Mouse (Mus musculus): ENCODE measurements at regions not wholly inside any gene's neighbourhood (a gene's known extent, or its start where the extent isn't known, plus 50 kb on each side); places are given as distances from the start of the nearest gene placed in this dataset.

DNA sequence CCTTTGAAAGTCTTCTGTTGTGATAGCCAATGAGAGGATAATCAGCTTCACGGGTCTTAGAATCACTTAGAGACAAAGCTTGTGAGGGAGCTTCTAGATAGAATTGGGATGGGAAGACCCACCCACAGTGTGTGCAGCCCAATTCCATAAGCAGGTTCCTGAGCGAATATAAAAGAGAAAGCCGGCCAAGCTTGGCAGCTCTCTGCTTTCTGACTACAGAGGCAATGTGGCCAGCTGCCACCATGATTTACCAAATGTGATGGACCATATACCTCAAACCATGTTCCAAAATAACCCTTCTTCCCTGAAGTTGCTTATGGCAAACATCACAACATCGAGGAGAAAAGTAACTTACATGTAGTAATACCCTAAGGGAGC is 143.1 kb upstream of the Snx19 start:
- no peak for DNase-seq (ENCODE audit: extremely low spot score, low read depth, low spot score)

DNA sequence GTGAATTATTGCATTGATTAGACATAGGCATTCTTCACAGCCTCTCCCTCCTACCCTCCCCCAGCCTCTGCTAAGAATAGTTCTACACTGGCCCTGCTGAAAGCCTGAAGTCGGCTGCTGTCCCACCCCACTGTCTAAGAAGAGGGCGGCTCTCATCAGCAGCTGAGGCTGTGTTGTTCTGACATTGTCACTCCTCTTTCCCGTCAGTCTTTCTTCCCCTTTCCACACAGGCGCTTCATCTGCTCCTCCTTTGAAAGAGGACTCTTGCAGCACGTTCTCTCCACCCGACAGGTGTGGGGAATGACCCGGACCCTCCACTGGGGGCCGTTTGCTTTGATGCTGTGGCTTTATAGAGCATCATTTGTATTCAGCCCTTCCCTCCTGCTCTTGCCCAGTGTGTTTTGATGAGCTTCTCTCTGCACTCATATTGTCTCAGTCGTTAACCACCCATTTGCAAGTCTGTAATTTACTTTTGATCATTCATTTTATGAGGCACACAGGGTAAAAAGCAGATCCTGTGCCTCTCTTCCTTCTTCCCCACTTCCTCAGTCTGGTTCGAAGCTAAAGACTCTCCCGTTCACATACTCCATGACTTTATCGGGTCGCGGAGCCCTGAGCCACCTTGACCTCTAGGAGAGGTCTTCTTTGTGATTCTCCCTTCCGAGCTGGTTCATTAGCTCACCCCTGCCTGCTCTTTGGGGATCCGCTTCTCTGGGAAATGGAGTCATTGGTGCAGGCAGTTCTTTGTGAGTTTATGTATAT is 142.2 kb upstream of the Snx19 start:
- no peak for DNase-seq (ENCODE audit: extremely low spot score, low read depth, low spot score)

DNA sequence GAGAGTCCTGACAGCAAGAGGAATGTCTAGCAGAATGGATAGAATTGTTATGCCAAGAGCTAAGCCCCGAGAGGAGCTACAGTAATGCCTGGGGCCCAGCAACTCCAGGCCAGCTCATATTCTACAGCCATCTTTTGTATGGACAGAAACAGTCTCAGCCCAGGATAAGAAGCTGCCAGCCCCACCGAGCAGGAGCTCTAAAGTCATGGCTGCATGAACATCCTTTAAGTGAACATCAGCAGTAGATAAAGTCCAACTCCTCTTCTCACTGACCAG is 141.6 kb upstream of the Snx19 start:
- no peak for DNase-seq (ENCODE audit: extremely low spot score, low read depth, low spot score)

DNA sequence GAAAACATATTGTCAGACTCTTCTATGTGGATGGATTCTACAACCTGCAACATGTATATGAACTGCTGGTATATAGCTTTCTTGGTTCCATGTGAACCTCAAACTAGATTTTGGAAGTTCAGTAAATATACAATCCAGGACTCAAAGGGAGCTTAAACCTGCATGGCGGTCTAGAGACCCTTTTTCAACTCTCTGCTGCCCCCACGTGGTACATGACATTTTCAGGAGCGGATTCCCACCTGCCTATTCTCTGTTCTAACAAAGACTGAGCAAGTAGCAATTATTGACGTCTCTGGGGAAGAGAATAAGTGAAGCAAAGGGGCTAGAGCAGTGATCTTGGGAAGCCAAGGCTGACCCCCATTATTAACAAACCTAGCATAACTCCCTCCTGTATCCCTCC is 127.1 kb upstream of the Snx19 start:
- DNase-seq (ENCODE audit: extremely low spot score, low read depth, low spot score): peak; percentile 22

DNA sequence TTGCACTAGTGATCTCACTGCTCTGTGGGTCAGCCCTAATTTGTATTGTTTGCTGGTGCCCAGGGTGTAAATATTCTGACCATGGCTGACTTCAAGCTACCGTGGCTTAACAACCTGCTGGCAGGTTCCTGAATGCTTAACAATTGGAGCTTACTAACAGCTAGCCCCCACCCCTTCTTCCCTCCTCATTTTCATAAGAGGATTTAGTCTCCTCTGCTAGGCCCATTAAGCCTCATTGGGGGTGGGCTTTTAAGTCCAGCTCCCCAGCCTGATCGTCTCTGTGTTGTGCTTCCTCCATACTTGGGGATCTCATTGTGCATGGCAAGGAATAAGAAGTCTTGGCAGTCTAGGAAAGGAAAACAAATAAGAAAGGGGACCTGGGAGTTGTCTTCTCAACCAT is 118.6 kb upstream of the Snx19 start:
- no peak for DNase-seq (ENCODE audit: extremely low spot score, low read depth, low spot score)

DNA sequence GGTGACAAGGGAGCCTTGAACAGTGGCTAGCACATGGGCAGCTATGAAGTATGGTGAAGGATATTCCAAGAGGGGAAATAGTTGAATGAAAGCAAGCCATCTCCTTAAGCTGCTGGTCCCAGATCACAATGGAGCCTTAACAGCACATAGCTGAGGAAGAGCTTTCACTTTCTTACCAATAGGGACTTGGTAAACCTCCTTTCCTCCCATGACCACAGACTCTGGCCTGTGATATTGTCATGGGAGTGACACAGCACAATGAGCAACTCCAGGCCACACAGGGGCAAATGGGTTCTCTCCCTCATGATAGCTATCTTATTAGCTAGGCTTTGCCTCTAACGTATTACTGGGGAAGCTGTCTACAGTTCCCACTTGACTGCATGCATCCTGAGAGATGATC is 113.5 kb upstream of the Snx19 start:
- DNase-seq (ENCODE audit: extremely low spot score, low read depth, low spot score): no peak

DNA sequence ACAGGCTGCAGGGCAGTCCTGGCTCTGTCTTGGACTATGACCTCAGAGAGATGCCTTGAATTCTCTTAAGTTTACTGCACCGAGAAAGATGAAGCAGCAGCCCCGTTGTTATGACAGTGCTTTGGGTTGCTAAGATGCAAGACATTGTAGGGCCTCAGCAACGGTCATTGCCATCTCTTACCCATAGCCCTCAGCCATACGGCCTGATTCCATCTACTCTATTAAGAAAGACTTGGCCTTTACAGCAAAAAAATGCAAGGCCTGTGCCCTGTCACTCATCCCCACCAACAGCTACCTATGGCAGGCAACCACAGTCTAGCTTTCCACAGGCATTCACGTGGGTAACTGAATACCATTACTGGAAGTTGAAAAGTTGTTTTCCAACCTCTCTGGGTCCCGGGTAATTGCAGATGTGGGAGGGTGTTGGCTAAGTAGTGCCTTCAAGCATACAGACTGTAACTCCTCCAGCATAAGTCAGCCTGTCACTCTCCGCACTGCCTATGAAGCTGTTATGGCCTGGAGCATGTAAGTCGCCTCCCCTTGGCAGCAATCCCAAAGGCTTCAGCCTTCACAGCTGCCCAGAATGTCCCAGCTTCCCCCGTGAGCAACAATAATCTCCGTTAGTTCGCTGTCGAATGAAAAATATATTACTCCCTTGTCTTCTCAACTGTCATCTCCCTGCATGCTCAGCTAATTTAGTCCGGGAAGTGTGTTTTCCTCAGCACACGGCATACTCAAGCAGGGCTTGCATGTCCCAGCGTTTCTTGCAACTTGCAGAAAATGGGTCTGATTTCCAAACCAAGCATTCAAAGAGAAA is 112.3 kb upstream of the Snx19 start:
- DNase-seq (ENCODE audit: extremely low spot score, low read depth, low spot score): no peak

DNA sequence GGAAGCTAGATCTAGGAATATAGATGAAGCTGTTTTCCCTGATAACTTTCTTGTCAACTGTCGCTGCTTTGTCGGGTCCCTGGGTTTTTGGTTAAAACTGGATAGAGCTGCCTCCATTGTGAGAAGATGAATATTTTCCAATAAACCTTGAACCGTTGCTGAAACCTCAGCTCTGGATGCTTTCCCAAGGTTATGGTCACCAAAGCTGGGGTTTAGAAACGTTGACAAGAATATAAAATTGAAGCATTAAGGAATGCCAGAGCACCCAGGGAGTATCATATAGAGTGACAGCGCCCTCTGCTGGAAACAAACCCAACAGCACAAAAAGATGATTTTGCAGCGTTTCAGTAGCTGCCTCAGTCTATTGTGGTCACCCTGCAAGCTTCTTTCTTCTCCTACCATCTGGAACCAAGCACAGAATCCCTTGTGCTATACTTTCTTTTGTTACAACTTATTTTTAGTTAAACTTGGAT is 111.7 kb upstream of the Snx19 start:
- no peak for DNase-seq (ENCODE audit: extremely low spot score, low read depth, low spot score)

DNA sequence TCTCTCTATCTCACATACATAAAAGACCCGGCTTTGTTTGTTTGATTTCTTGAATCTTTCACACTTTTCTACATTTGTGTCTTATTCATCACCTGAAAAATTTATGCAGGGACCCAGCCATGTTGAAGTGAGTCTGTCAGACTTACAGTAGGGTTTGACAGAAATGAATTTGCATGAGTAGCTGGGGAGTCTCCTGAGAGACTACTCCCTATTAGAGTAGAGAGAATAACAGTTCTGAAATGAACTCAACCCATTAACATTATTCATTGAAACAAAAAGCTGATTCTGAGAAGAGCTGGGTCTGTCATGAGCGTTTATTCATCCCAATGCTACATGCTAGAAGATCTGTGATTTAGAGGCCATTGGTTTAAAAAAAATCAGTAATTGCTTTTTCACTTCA is 82.0 kb upstream of the Snx19 start:
- DNase-seq (ENCODE audit: extremely low spot score, low read depth, low spot score): no peak

DNA sequence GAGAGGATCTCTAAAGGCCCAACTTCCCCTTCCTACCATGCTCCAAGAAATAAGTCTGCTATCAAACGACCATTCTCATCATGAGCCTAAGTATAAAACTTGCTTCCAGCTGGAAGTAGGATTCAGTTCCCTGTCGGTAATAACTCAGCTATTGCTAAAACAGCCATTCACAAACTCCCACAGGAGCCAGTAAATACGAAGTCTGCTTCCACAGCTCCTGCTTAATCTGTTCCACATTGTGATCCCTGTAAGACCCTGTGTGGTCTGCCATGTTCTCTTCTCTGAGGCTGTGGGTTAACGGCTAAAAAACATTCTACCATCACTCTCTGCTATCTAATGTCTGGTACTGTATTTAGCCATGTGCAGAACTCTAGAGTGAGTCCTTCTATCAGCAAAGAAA is 72.9 kb upstream of the Snx19 start:
- DNase-seq (ENCODE audit: extremely low spot score, low read depth, low spot score): no peak

DNA sequence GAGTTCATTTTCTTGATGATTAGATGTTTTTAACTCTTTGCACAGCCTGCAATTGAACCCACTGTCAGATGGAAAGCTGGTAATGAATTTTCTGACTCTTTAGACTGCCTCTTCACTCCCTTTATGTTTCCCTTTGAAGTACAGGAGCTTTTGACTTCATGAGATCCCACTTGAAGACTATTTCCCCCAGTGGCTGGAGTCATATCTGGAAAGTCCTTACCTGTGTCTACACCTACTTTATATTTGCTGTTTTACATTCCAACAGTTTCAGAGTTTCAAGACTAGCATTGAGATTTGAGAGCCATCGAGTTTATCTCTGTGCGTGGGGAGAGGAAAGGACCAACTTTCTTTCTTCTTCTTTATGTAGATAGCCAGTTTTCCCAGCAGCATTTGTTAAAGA is 71.3 kb upstream of the Snx19 start:
- no peak for DNase-seq (ENCODE audit: extremely low spot score, low read depth, low spot score)

DNA sequence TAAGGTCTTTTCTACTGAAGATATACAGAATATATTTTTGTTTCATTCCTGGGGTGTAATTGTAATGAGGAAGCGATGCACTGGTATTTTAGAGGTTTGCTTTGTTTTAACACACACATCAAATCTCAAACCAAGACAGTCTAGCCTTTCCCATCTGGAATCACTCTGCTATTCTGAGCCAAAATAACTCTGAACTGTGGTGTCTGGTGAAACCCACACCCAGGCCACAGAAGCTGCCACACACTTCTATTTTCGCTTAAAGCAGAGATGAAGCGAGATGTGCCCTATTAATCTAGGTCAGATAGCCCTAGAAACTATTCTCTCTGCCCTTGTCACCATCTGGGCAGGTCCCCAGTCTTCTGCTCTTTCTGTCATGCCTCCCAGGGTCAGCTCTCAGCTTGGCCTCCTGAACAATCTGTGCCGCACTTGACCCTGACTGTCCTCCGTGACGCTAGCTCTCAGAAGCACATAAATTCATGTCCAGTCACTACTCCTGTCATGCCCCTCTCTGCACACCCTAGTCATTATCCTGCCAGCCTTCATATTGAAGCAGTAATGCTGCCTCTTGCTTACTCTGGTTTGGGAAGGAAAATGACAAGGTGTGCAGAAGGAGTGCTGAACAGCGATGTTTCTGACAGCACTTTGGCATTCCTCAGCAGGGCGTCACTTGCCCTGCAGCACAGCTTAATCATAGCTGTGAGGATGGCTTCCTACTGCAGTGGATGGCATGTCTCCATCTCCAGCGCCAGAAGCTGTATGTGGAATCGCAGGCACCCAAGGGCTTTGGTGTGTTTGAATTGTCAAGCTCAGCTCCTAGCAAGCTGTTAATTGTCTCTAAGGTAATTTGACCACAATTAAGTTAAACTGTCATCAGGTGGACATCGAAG is 57.1 kb upstream of the Snx19 start:
- no peak for DNase-seq (ENCODE audit: extremely low spot score, low read depth, low spot score)

DNA sequence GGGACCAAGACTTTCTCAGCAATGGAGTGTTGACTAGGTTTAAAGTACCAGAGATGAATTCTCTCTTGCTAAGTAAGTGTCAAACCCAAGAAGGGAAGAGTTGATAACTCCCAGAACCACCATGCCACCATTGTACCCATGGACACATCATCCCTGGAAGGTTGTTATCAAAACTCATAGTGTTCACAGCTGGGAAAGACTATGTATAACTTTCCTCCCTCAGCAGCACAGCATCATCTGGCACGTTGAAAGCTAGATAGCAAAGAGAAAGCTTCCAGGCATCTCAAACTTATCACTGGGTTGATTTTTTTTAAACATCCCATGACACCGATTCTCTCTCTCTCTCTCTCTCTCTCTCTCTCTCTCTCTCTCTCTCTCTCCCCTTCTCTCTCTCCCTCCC is 56.1 kb upstream of the Snx19 start:
- DNase-seq (ENCODE audit: extremely low spot score, low read depth, low spot score): no peak

DNA sequence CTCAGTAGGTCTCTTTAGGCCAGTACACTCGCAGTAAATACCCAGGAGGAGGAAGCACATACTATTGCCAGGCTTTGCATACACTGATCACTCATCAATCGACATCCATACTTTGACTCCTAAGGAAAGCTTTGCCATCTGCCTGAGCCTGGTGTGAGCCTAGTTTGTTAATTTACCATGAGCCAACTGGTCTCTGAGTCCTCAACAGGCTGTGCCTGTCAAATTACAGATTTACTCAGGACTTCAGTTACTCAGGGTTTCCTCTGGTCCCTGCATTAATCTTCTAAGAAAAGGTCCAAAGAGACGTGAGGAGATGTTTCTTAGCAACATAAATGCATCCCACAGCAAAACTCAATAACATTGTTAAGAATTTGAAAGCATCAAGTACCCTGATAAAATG is 50.0 kb upstream of the Snx19 start:
- DNase-seq (ENCODE audit: extremely low spot score, low read depth, low spot score): no peak

All from hindlimb bud, embryonic 11.5 days (tissue).